Mouse (Mus musculus) liver, embryonic 12.5 days (tissue): ENCODE results near the gene Rars2. TPM values are rescaled to one million over a fixed set of nuclear protein-coding genes. Genes with fewer than 3 reads are reported as not detected.
A peak's percentile ranks its signal among the peaks of the same experiment; 100 is the strongest.

ENCODE experiments used
- ATAC-seq: fragments of 200-750 bp; cut with Nextera tagmentation; 2 replicates; pipeline ENCODE4 v1.8.0; 2017; ENCODE audit warnings: moderate number of reproducible peaks, mild to moderate bottlenecking, moderate library complexity
- H3K27ac ChIP-seq: fragments of 300-500 bp; sonication (generic); 2 replicates; pipeline ENCODE4 v1.5.1; 2016; ENCODE audit warnings: mild to moderate bottlenecking
- H3K27me3 ChIP-seq: fragments of 300-500 bp; sonication (generic); replicated peaks from 2 replicates; pipeline ENCODE4 v1.6.1; 2016; ENCODE audit warnings: mild to moderate bottlenecking, moderate library complexity
- H3K36me3 ChIP-seq: fragments of 300-500 bp; sonication (generic); 2 replicates; pipeline ENCODE4 v1.6.1; 2016; ENCODE audit warnings: mild to moderate bottlenecking, moderate library complexity
- H3K4me1 ChIP-seq: fragments of 300-500 bp; sonication (generic); 2 replicates; pipeline ENCODE4 v1.6.1; 2016
- H3K4me2 ChIP-seq: fragments of 300-500 bp; sonication (generic); 2 replicates; pipeline ENCODE4 v1.6.1; 2016; ENCODE audit warnings: mild to moderate bottlenecking, moderate library complexity
- H3K4me3 ChIP-seq: fragments of 300-500 bp; sonication (generic); 2 replicates; pipeline ENCODE4 v1.5.1; 2016; ENCODE audit warnings: mild to moderate bottlenecking, moderate library complexity
- H3K9ac ChIP-seq: fragments of 300-500 bp; sonication (generic); 2 replicates; pipeline ENCODE4 v1.6.1; 2016; ENCODE audit warnings: mild to moderate bottlenecking, moderate library complexity
- H3K9me3 ChIP-seq: fragments of 300-500 bp; sonication (generic); replicated peaks from 2 replicates; pipeline ENCODE4 v1.6.1; 2016; ENCODE audit warnings: mild to moderate bottlenecking, moderate library complexity
- WGBS: fragments of 180-500 bp; shearing (Covaris S2); methylation state at CpG from one replicate; pipeline ENCODE4 v1.1.7; 2016; ENCODE audit not compliant: insufficient replicate concordance; 5-methylcytosine and 5-hydroxymethylcytosine counted together
- polyA plus RNA-seq: library from polyadenylated mRNA; unstranded; fragments of >200 nt; fragmentation: Nextera tagmentation; extraction: Ambion mirVana; gene quantifications from 2 replicates; pipeline ENCODE4 v1.2.1, GENCODE M21; 2016

The Rars2 gene
- polyA plus RNA-seq, 1 experiment from 2014 or later: 50.9 TPM

DNA sequence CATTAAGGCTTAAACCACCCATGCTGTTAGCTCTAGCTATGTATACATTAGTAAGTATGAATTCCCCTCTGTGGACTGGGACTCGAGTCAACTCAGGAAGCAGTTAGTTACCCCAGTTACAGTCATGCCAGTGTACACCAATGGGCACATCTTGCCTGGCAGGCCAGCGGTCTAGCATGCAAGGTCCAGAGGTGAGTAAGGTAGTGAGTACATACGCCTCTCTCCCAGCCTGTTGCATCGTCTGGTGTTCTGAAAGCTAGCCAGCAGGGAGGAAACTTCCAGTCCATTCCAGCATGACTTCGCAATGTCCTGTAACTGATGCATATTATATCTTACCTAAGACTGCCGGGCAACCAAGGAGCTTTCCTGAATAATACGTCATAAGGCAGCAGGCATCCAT, 38.4 kb downstream of the Rars2 start:
- H3K4me1 ChIP-seq: no peaks in the 10 kb centered on the region
- no peak for ATAC-seq

DNA sequence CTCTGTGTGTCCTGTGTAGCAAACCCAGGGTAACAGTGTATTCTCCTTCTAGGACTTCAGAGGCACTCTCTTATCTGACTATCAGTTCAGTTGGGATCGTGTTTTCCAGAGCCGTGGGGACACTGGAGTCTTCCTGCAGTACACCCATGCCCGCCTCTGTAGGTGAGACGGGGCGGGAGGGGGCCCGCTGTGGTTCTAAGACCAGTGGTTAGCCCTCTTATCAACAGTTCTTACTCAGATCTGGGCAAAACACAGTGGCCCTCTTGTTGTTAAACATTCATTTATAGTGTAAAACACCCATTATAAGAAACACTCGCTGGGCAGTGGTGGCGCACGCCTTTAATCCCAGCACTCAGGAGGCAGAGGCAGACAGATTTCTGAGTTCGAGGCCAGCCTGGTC, 41.3 kb downstream of the Rars2 start:
- Histone ChIP-seq H3K36me3 (peaks cover 84% of the 10 kb centered on the region), H3K27ac (no peak overlapping the region), H3K9me3 (no peaks in the 10 kb centered on the region), H3K4me2 (no peak overlapping the region), H3K4me3 (no peak overlapping the region), H3K4me1 (no peaks in the 10 kb centered on the region), H3K9ac (no peak overlapping the region), H3K27me3 (no peaks in the 10 kb centered on the region)
- no peak for ATAC-seq
- 82% methylated on average over 10 of the region's 10 CpGs for WGBS

More for the DNA sequence above, 38.4 kb downstream of the Rars2 start:
- Histone ChIP-seq H3K27me3 (no peaks in the 10 kb centered on the region), H3K4me3 (no peak overlapping the region), H3K4me2 (no peak overlapping the region), H3K36me3 (peaks cover 73% of the 10 kb centered on the region), H3K27ac (no peak overlapping the region), H3K9me3 (no peaks in the 10 kb centered on the region), H3K9ac (no peak overlapping the region)
- 79% methylated on average over 7 of the region's 7 CpGs for WGBS

DNA sequence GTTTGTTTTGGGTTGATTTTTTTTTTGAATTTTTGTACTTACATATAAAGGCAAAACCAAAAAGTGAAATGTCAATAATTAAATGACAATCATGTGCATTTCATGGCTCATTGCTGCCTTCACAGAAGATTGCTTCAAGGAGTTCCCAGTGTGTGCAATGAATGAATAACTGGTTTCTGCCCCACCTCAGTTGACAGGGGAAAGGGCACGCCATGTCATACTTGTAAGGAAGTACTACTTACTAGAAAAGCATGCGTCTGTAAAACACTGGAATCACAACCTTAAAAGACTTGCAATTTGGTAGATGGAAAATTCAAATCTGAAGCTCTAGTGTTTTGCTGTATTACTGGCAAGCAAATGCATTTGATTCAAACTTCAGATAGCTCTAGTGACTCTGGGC, 44.3 kb downstream of the Rars2 start:
- Histone ChIP-seq H3K4me2 (no peak overlapping the region), H3K27ac (no peak overlapping the region), H3K4me1 (no peaks in the 10 kb centered on the region), H3K36me3 (peaks cover 85% of the 10 kb centered on the region), H3K9ac (no peak overlapping the region), H3K4me3 (no peak overlapping the region), H3K27me3 (no peaks in the 10 kb centered on the region), H3K9me3 (no peaks in the 10 kb centered on the region)
- ATAC-seq: no peak
- WGBS: 79% methylated on average over 2 of the region's 2 CpGs

DNA sequence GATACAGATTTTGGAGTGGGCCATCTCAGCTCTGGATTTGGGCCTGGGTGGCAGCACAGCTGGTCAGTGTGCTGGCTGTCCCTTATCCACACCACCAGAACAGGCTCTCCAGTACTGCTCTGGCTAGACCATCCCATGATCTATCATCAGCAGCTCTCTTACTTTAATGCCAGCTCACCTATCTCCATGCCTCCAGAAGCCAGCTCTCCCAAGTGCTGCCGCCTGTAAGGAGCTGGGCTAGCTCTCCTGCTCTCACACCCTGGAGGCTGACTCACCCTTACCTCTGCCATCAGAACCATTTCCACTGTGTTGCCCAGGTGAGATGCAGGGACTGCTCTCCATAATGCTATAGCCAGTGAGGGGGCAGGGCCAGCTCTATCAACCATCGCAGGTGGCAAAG, 46.8 kb downstream of the Rars2 start:
- no peak overlapping the region for H3K27ac ChIP-seq
- H3K27me3 ChIP-seq: no peaks in the 10 kb centered on the region
- H3K9ac ChIP-seq: no peak overlapping the region
- WGBS: 83% methylated on average over 2 of the region's 2 CpGs
- no peaks in the 10 kb centered on the region for H3K9me3 ChIP-seq
- H3K4me2 ChIP-seq: no peak overlapping the region
- peaks cover 86% of the 10 kb centered on the region for H3K36me3 ChIP-seq
- ATAC-seq: no peak
- no peaks in the 10 kb centered on the region for H3K4me1 ChIP-seq
- no peak overlapping the region for H3K4me3 ChIP-seq

- H3K36me3 ChIP-seq: peaks cover 86% of the 10 kb centered on the region
- 80% methylated on average over 6 of the region's 6 CpGs for WGBS
Observed at GRCm38 (mm10) chr4:34661927-34662326, 47.2 kb downstream of the Rars2 start.

DNA sequence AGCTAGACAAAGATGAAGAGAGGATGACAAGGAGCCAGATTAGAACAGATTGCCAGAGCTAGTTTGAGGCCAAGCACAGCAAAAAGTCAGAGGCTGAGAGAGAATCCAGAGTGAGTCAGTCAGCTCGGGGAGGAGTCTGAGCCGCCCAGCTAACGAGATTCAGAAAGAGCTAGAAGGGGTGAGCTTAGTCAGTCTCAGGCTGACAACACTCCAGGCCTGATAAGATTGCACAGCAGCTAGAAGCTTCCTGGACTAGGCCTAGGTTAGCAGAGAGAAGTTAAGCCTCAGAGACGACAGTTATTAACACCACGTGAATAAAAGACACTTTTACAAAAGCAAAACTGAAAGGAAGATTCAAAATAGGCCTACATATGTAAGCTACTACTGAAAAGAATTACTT, 53.2 kb downstream of the Rars2 start:
- Histone ChIP-seq H3K4me3 (no peak overlapping the region), H3K4me1 (no peaks in the 10 kb centered on the region), H3K36me3 (peaks cover 59% of the 10 kb centered on the region), H3K27ac (no peak overlapping the region), H3K4me2 (no peak overlapping the region), H3K9ac (no peak overlapping the region), H3K9me3 (no peaks in the 10 kb centered on the region), H3K27me3 (no peaks in the 10 kb centered on the region)
- 46% methylated on average over 5 of the region's 5 CpGs for WGBS
- ATAC-seq: no peak

More at GRCm38 (mm10) chr4:34661927-34662326, 47.2 kb downstream of the Rars2 start:
- ATAC-seq: peak; percentile 30; the same call in 1 of the 2 replicates
- Histone ChIP-seq H3K27me3 (no peaks in the 10 kb centered on the region), H3K9ac (no peak overlapping the region), H3K9me3 (no peaks in the 10 kb centered on the region), H3K4me1 (no peaks in the 10 kb centered on the region), H3K27ac (no peak overlapping the region), H3K4me3 (no peak overlapping the region), H3K4me2 (no peak overlapping the region)

- WGBS: 82% methylated on average over 5 of the region's 5 CpGs
- Histone ChIP-seq H3K4me2 (no peak overlapping the region), H3K9me3 (no peaks in the 10 kb centered on the region), H3K36me3 (peaks cover 32% of the 10 kb centered on the region), H3K9ac (no peak overlapping the region), H3K27me3 (no peaks in the 10 kb centered on the region), H3K4me3 (no peak overlapping the region), H3K27ac (no peak overlapping the region), H3K4me1 (no peaks in the 10 kb centered on the region)
- no peak for ATAC-seq
Observed at GRCm38 (mm10) chr4:34673721-34674120, 59.0 kb downstream of the Rars2 start.

DNA sequence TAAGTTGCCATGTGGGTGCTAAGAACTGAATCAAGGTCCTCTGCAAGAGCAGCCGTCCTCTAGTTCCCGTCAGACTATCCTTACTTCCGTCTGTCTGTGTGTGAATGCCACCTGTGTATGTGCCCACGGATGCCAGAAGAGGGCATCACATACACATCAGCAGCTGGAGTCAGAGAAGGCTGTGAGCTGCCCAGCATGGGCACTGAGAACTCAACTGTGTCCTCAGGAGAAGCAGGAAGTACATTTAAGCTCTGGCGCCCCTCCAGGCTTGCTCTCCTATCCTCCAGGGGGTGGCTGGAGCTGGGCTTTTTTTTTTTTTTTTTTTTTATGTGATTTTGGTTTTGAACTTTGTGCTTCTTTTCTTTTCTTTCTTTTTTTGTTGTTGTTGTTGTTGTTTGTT, 65.8 kb downstream of the Rars2 start:
- no peaks in the 10 kb centered on the region for H3K9me3 ChIP-seq
- H3K4me2 ChIP-seq: no peak overlapping the region
- peaks cover 7% of the 10 kb centered on the region for H3K4me1 ChIP-seq
- peaks cover 35% of the 10 kb centered on the region for H3K36me3 ChIP-seq
- no peaks in the 10 kb centered on the region for H3K27me3 ChIP-seq
- H3K27ac ChIP-seq: no peak overlapping the region
- no peak overlapping the region for H3K4me3 ChIP-seq
- no peak for ATAC-seq
- H3K9ac ChIP-seq: no peak overlapping the region
- 73% methylated on average over 5 of the region's 5 CpGs for WGBS

DNA sequence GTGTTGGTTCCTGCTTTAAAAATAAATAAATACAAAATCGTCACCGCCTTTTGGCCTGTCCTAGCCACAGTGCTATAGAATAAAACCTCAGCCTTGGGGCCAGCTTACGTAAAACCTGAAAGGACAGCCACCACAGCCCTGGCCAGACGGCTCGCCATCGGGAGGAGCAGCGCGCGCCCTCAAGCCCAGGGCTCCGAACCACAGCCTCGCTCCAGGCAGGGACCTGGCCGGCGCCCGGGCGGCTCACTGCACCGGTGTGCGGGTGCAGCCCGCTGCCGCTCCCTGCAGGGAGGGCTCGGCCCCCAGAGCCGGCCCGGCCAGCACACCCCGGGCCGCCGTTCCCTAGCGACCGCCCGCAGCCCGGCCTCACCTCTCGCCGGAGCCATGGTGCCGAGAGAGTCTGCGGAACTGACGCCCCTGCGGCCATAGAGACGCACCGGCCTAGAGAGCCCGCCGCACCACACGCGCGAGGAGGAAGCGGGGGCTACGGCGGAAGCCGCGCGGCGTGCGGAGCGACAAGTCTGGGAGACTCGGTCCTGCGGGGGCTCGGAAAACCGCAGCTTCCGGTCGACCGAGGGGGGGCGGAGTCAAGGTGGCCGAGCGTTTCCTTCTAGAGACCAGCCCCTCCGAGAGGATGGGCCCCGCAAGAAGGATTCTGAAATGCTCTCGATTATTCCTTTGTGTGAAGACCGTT, 72.3 kb downstream of the Rars2 start, which contains the start of gene Slc35a1:
Gene Slc35a1 (minus strand): TSS at position 565 of the 694 bp plus-strand sequence.
- WGBS: under 1% methylated on average over 65 of the region's 65 CpGs
- Histone ChIP-seq H3K27me3 (no peaks in the 10 kb centered on the region), H3K9ac (peak within 1 kb of the TSS; percentile 86), H3K27ac (peak within 1 kb of the TSS; percentile 90), H3K4me1 (peaks cover 21% of the 10 kb centered on the region), H3K4me2 (peak within 1 kb of the TSS; percentile 72), H3K4me3 (peak within 1 kb of the TSS; percentile 86), H3K36me3 (peaks cover 10% of the 10 kb centered on the region), H3K9me3 (no peaks in the 10 kb centered on the region)
- ATAC-seq: peak; percentile 93

- H3K9ac ChIP-seq: no peak overlapping the region
- no peaks in the 10 kb centered on the region for H3K27me3 ChIP-seq
- peaks cover 21% of the 10 kb centered on the region for H3K4me1 ChIP-seq
- WGBS: 52% methylated on average over 3 of the region's 3 CpGs
- no peaks in the 10 kb centered on the region; the same call in 1 of the 2 replicates for H3K36me3 ChIP-seq
- ATAC-seq: no peak
- H3K4me2 ChIP-seq: peak overlapping the region; percentile 72
- 0 out of 2 replicates have a peak overlapping the region, but pooled peaks have one; percentile 4 for H3K27ac ChIP-seq
- no peak overlapping the region for H3K4me3 ChIP-seq
- H3K9me3 ChIP-seq: no peaks in the 10 kb centered on the region
Observed at GRCm38 (mm10) chr4:34688021-34688420, 73.3 kb downstream of the Rars2 start.

DNA sequence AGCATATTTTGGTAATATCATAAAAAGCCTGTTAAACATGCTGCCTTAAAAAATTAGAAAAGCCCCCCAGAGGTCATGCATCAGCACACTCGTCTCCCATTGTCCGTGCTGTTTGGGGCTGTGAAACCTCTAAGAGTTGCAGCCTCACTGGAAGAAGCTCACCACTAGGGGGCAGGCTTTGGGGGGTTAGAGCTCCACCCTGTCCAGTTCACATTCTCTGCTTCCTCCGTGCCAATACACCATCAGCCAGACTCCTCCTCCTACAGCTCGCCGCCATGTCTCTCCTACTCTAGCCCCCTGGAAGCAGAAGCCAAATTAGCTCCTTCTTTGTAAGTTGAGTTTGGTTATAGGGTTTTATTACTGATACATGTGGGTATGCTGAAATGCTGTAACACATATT, 86.8 kb downstream of the Rars2 start:
- Histone ChIP-seq H3K4me2 (no peak overlapping the region), H3K9ac (no peak overlapping the region), H3K4me3 (no peak overlapping the region), H3K9me3 (no peaks in the 10 kb centered on the region), H3K4me1 (no peaks in the 10 kb centered on the region), H3K27ac (no peak overlapping the region), H3K36me3 (no peaks in the 10 kb centered on the region), H3K27me3 (no peaks in the 10 kb centered on the region)
- peak; percentile 42; the same call in 1 of the 2 replicates for ATAC-seq
- 56% methylated on average over 5 of the region's 5 CpGs for WGBS

- no peak for ATAC-seq
- Histone ChIP-seq H3K4me2 (no peak overlapping the region), H3K27me3 (no peaks in the 10 kb centered on the region), H3K4me1 (no peaks in the 10 kb centered on the region), H3K9me3 (no peaks in the 10 kb centered on the region), H3K9ac (no peak overlapping the region), H3K4me3 (no peak overlapping the region), H3K36me3 (no peaks in the 10 kb centered on the region), H3K27ac (no peak overlapping the region)
- WGBS: 90% methylated on average over 11 of the region's 11 CpGs
Observed at GRCm38 (mm10) chr4:34702231-34702630, 87.5 kb downstream of the Rars2 start.

- Histone ChIP-seq H3K36me3 (no peaks in the 10 kb centered on the region), H3K4me1 (no peaks in the 10 kb centered on the region), H3K27ac (no peak overlapping the region), H3K4me2 (no peak overlapping the region), H3K4me3 (no peak overlapping the region), H3K9me3 (no peaks in the 10 kb centered on the region), H3K9ac (no peak overlapping the region), H3K27me3 (no peaks in the 10 kb centered on the region)
- 64% methylated on average over 4 of the region's 4 CpGs for WGBS
- no peak for ATAC-seq
Observed at GRCm38 (mm10) chr4:34703029-34703428, 88.3 kb downstream of the Rars2 start.
